Mouse (Mus musculus): ENCODE measurements around the gene Ccdc22.

DNA sequence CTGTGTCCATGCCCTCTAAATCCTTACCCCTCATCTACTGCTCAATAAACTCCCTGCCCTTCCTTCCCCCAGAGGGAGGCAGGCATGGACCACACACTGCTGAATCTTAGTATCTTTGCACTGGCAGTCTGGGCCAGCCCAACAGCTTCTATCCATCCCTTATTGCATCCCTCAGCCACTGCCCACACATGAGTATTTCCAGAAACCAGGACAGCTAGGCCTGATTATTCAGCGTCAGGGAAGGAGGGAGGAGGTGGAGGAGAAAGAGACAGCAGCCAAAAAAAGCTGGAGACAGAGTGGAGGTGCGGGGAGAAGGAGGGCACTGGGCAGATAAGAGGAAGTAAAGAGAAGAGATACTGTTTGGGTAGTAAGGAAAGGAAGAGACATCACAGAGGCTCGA, 29.8 kb upstream of the Ccdc22 start:
- TF ChIP-seq POLR2A (IDR thresholded peaks at IDR 0.05; ENCODE audit: borderline replicate concordance, control insufficient read depth, low read depth, low read length), result no peak
- TF ChIP-seq CTCF (IDR thresholded peaks at IDR 0.05; ENCODE audit: control insufficient read depth, insufficient read depth, low read length), result no peak
